Mouse (Mus musculus) mesoderm, embryonic 11.5 days (tissue): ENCODE measurements at regions not wholly inside any gene's neighbourhood (a gene's known extent, or its start where the extent isn't known, plus 50 kb on each side); places are given as distances from the start of the nearest gene placed in this dataset.
A peak's percentile ranks its signal among the peaks of the same experiment; 100 is the strongest.

Experiments used
- DNase-seq: peaks from one replicate; pipeline ENCODE4 v3.0.0-alpha.2; 2012; ENCODE audit warnings: low read depth, low spot score

- DNase-seq: no peak
These were observed 87.2 kb upstream of the Agbl1 start for GRCm38 (mm10) chr7:76142455-76142854.

DNA sequence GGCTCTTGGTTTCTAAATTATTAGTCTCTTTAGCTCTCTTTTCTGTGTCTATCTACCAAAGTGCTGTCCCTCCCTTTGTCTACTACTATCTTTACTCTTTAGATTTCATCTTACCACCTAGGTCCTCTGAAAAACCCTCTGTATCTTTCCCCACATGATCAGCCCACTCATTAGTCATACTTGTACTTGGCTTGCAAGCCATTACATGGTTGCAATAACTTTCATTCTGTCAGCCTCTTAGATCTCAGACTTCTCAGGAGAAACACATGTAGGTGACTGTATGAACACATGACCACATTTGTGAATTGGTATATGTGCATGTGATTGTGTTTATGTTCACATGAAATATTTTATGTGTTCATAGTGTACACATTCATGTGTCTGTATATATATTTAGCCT lies 83.3 kb upstream of the Agbl1 start:
- DNase-seq: no peak

GRCm38 (mm10) chr7:76156869-76157268 lies 72.8 kb upstream of the Agbl1 start:
- no peak for DNase-seq

DNA sequence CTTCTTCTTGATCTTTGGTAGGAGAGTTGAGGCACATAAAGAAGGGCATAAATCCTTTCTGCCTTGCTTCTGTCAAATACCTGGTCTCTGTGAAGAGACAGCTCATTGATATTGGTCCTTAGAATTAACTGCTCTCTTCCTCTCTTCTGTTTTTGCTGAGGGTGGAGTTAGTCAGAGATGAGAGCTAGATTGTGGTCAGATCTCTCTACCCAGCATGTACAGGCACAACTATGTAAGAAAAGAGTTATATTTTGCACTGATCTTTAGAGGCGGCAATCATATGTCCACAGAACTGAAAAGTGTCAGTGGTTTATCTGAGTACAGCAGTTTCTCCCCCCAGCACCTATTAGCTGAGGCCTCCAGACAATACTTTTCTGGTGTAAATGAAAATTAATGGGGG lies 65.5 kb upstream of the Agbl1 start:
- DNase-seq: no peak

- peak; percentile 55 for DNase-seq
These were observed 64.7 kb upstream of the Agbl1 start for GRCm38 (mm10) chr7:76164735-76165630.

DNA sequence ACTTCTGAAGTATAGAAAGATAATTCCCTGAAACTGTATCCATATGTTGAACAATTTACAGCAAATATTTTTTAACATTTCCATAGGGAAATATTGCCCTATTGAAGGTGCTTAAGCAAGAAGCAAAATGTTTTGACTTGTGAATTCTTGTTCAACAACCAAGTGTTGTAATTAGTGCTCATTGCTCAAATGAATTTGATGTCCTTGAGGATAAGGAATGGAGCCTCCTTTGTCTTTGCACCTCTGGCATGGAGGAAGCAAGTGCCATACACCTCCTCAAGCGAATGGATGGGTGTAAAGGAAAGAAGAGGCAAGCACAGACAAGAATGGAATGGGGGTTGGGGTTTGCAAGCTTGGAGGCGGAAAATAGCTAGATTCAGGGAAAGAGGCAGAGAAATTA lies 59.2 kb upstream of the Agbl1 start:
- DNase-seq: no peak

- no peak for DNase-seq
These were observed 53.5 kb upstream of the Agbl1 start for GRCm38 (mm10) chr7:76176235-76176634.

- DNase-seq: no peak
These were observed 52.3 kb upstream of the Agbl1 start for GRCm38 (mm10) chr7:76177420-76177819.
